Mouse (Mus musculus) ES-Bruce4 (cell line): ENCODE measurements around the gene Upp2.

ENCODE experiments used
- CTCF ChIP-seq: IDR thresholded peaks from one replicate; pipeline ENCODE4 v1.8.1; 2011; ENCODE audit warnings: low read depth, low read length
- POLR2A ChIP-seq: IDR thresholded peaks from one replicate; pipeline ENCODE4 v1.8.1; 2011; ENCODE audit warnings: low read length; ENCODE audit not compliant: insufficient read depth

DNA sequence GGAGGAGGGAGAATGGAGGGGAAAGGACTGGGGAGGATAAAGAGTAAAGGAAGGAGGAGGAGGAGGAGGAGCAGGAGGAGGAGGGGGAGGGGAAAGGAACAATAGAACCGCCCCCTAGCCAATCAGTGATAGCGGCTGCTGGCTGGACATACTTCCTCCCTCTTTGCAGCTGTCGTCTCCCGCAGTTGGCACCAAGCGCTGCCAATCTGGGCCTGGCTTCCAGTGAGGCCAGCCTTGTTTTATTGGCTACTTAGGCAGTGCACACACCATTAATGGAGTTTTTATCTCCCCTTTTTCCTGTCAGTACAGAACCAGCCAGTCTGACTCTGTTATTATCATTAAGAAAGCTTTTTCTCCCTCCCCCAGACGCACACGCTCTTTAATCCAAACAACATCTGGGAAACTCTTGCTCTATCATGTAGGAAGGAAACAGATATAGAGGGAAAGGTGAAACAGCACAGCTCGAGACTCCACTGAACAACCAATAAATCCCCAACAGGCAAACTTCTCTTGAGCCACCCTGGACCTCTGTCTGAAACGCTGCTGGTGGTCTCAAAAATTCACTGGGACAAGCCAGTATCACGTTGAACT, 34.7 kb upstream of the Upp2 start:
- TF ChIP-seq CTCF = no peak
- no peak for TF ChIP-seq POLR2A
